Mouse (Mus musculus) midbrain, postnatal 0 days (tissue): ENCODE data around the gene Pigv. TPM values are rescaled to one million over a fixed set of nuclear protein-coding genes. Genes with fewer than 3 reads are reported as not detected.
A peak's percentile ranks its signal among the peaks of the same experiment; 100 is the strongest.
"Not testable (repeated sequence)": the region's sequence is repeated elsewhere in the genome, so short reads cannot be mapped to it uniquely, and the experiment has no call there.

Experiments used
- ATAC-seq: fragments of 200-750 bp; cut with Nextera tagmentation; 2 replicates; pipeline ENCODE4 v1.8.0; 2017; ENCODE audit warnings: moderate number of reproducible peaks, mild to moderate bottlenecking, moderate TSS enrichment, moderate library complexity; ENCODE audit not compliant: low FRiP score
- DNase-seq: peaks from one replicate; pipeline ENCODE4 v3.0.0-alpha.2; 2015; ENCODE audit warnings: low spot score
- H3K27ac ChIP-seq: fragments of 300-500 bp; sonication (generic); 2 replicates; pipeline ENCODE4 v1.5.1; 2014; ENCODE audit warnings: low read depth, mild to moderate bottlenecking, low read length, mixed read lengths
- H3K27me3 ChIP-seq: fragments of 300-500 bp; sonication (generic); 2 replicates; pipeline ENCODE4 v1.6.1; 2014; ENCODE audit warnings: low read length, control low read depth, mixed read lengths; ENCODE audit not compliant: insufficient read depth
- H3K36me3 ChIP-seq: fragments of 300-500 bp; sonication (generic); 2 replicates; pipeline ENCODE4 v1.6.1; 2014; ENCODE audit warnings: low read length, control low read depth, mixed read lengths; ENCODE audit not compliant: insufficient read depth
- H3K4me1 ChIP-seq: fragments of 300-500 bp; sonication (generic); 2 replicates; pipeline ENCODE4 v1.6.1; 2014; ENCODE audit warnings: mild to moderate bottlenecking, control low read depth, antibody characterized with exemption, low read length, mixed read lengths; ENCODE audit not compliant: insufficient read depth
- H3K4me2 ChIP-seq: fragments of 300-500 bp; sonication (generic); 2 replicates; pipeline ENCODE4 v1.6.1; 2014; ENCODE audit warnings: low read depth, mild to moderate bottlenecking, low read length, mixed read lengths; ENCODE audit not compliant: poor library complexity, severe bottlenecking
- H3K4me3 ChIP-seq: fragments of 300-500 bp; sonication (generic); 2 replicates; pipeline ENCODE4 v1.5.1; 2014; ENCODE audit warnings: low read depth, mild to moderate bottlenecking, low read length, moderate library complexity
- H3K9ac ChIP-seq: fragments of 300-500 bp; sonication (generic); replicated peaks from 2 replicates; pipeline ENCODE4 v1.6.1; 2014; ENCODE audit warnings: mild to moderate bottlenecking, low read length, moderate library complexity, mixed read lengths; ENCODE audit not compliant: poor library complexity, severe bottlenecking
- H3K9me3 ChIP-seq: fragments of 300-500 bp; sonication (generic); 2 replicates; pipeline ENCODE4 v1.6.1; 2016; ENCODE audit warnings: low read length, control low read depth
- CTCF ChIP-seq: IDR thresholded peaks from 2 replicates; pipeline ENCODE4 v1.5.1; 2016; ENCODE audit warnings: antibody characterized with exemption, mild to moderate bottlenecking
- WGBS: fragments of 180-500 bp; shearing (Covaris S2); extraction: QIAGEN DNeasy Blood & Tissue Kit; methylation state at CpG from one replicate; pipeline ENCODE4 v1.1.7; 2014; 5-methylcytosine and 5-hydroxymethylcytosine counted together
- polyA plus RNA-seq: library from polyadenylated mRNA; unstranded; fragments of >200 nt; fragmentation: Nextera tagmentation; extraction: Ambion mirVana; gene quantifications from 2 replicates; pipeline ENCODE4 v1.2.1, GENCODE M21; 2015
- total RNA-seq: library from RNA; depleted of rRNA; stranded (reverse); fragments of >200 nt; gene quantifications from 2 replicates; pipeline ENCODE4 v1.2.3, GENCODE M21; 2014

Gene Pigv
- total and polyA plus RNA-seq, 2 experiments from 2014 or later: 8.9 to 13.5 TPM

- peak within 1 kb of the TSS; percentile 8; the same call in 1 of the 2 replicates for H3K4me3 ChIP-seq
- H3K9ac ChIP-seq: no peak within 1 kb of the TSS
- no peaks in the 10 kb centered on the region for H3K36me3 ChIP-seq
- peak; percentile 81 for TF ChIP-seq CTCF
- H3K4me2 ChIP-seq: peak within 1 kb of the TSS; percentile 39
- DNase-seq (peak; percentile 84), ATAC-seq (no peak)
- no peaks in the 10 kb centered on the region for H3K9me3 ChIP-seq
- no peaks in the 10 kb centered on the region for H3K27me3 ChIP-seq
- H3K27ac ChIP-seq: peak within 1 kb of the TSS; percentile 18; the same call in 1 of the 2 replicates
- no peaks in the 10 kb centered on the region for H3K4me1 ChIP-seq
- WGBS: 38% methylated on average over 7 of the region's 7 CpGs
These were observed 22.3 kb downstream of the Pigv start, which contains the start of gene Zdhhc18 for GRCm38 (mm10) chr4:133649989-133650699. Gene Zdhhc18, minus strand, starts transcription at chr4:133650154.

- H3K9ac ChIP-seq, H3K27me3 ChIP-seq, H3K36me3 ChIP-seq, ATAC-seq, H3K4me1 ChIP-seq, DNase-seq, H3K9me3 ChIP-seq: not testable (repeated sequence)
- Histone ChIP-seq H3K4me2 (peak overlapping the region; percentile 39), H3K4me3 (peak overlapping the region; percentile 8; the same call in 1 of the 2 replicates), H3K27ac (0 out of 2 replicates have a peak overlapping the region, but pooled peaks have one; percentile 18)
- WGBS: 90% methylated on average over 5 of the region's 5 CpGs
These were observed 23.0 kb downstream of the Pigv start for GRCm38 (mm10) chr4:133649464-133649863.

- H3K9me3 ChIP-seq: 0 out of 2 replicates have a peak, but pooled peaks cover 2% of the 10 kb centered on the region
- no peaks in the 10 kb centered on the region for H3K4me1 ChIP-seq
- DNase-seq (no peak), ATAC-seq (no peak)
- H3K27me3 ChIP-seq: no peaks in the 10 kb centered on the region
- H3K36me3 ChIP-seq: no peaks in the 10 kb centered on the region
- TF ChIP-seq CTCF: no peak
- no peak overlapping the region for H3K4me2 ChIP-seq
- H3K27ac ChIP-seq: no peak overlapping the region
- WGBS: 49% methylated on average over 21 of the region's 21 CpGs
- H3K4me3 ChIP-seq: no peak overlapping the region
- H3K9ac ChIP-seq: no peak overlapping the region
These were observed 26.8 kb downstream of the Pigv start for GRCm38 (mm10) chr4:133645680-133646079.

GRCm38 (mm10) chr4:133645195-133645594 lies 27.3 kb downstream of the Pigv start:
- H3K9ac ChIP-seq: no peak overlapping the region
- TF ChIP-seq CTCF: peak; percentile 22; the same call in 1 of the 2 replicates
- H3K27ac ChIP-seq: no peak overlapping the region
- 84% methylated on average over 3 of the region's 3 CpGs for WGBS
- ATAC-seq: no peak
- H3K36me3 ChIP-seq: no peaks in the 10 kb centered on the region
- no peak for DNase-seq
- no peak overlapping the region for H3K4me2 ChIP-seq
- H3K4me1 ChIP-seq: no peaks in the 10 kb centered on the region
- no peak overlapping the region for H3K4me3 ChIP-seq
- H3K27me3 ChIP-seq: no peaks in the 10 kb centered on the region
- H3K9me3 ChIP-seq: 0 out of 2 replicates have a peak, but pooled peaks cover 2% of the 10 kb centered on the region

GRCm38 (mm10) chr4:133634043-133634410 lies 38.4 kb downstream of the Pigv start:
- H3K36me3 ChIP-seq: no peaks in the 10 kb centered on the region
- no peak overlapping the region for H3K4me3 ChIP-seq
- no peak overlapping the region for H3K4me2 ChIP-seq
- TF ChIP-seq CTCF: no peak
- DNase-seq (no peak), ATAC-seq (no peak)
- no peak overlapping the region for H3K27ac ChIP-seq
- H3K9me3 ChIP-seq: no peaks in the 10 kb centered on the region
- H3K27me3 ChIP-seq: no peaks in the 10 kb centered on the region
- H3K4me1 ChIP-seq: peaks cover 14% of the 10 kb centered on the region
- H3K9ac ChIP-seq: no peak overlapping the region
- 87% methylated on average over 5 of the region's 5 CpGs for WGBS

- Histone ChIP-seq H3K9ac (peak overlapping the region; percentile 92), H3K27me3 (no peaks in the 10 kb centered on the region), H3K4me2 (peak overlapping the region; percentile 92), H3K27ac (peak overlapping the region; percentile 87), H3K4me3 (peak overlapping the region; percentile 85), H3K36me3 (no peaks in the 10 kb centered on the region), H3K9me3 (no peaks in the 10 kb centered on the region), H3K4me1 (peaks cover 14% of the 10 kb centered on the region)
- DNase-seq: peak; percentile 81
- TF ChIP-seq CTCF: peak; percentile 75
- ATAC-seq: peak; percentile 83
- 18% methylated on average over 19 of the region's 47 CpGs for WGBS
These were observed 39.0 kb downstream of the Pigv start for GRCm38 (mm10) chr4:133633332-133634042.
